Mouse (Mus musculus) C2C12 (cell line): ENCODE measurements around the gene Dhx9. TPM values are rescaled to one million over a fixed set of nuclear protein-coding genes. Genes with fewer than 3 reads are reported as not detected.

Experiments used
- H3K27me3 ChIP-seq: one replicate; pipeline ENCODE4 v1.6.1; 2011; ENCODE audit not compliant: control insufficient read depth, insufficient read depth, insufficient read length
- H3K36me3 ChIP-seq: one replicate; pipeline ENCODE4 v1.6.1; 2011; ENCODE audit not compliant: control insufficient read depth, insufficient read depth
- H3K4me3 ChIP-seq: one replicate; pipeline ENCODE4 v1.5.1; 2011; ENCODE audit warnings: mild to moderate bottlenecking, control low read depth; ENCODE audit not compliant: poor library complexity, insufficient read depth, severe bottlenecking
- H3K79me2 ChIP-seq: one replicate; pipeline ENCODE4 v1.6.1; 2011; ENCODE audit not compliant: control insufficient read depth, insufficient read depth
- H3K79me3 ChIP-seq: one replicate; pipeline ENCODE4 v1.6.1; 2011; ENCODE audit warnings: low read depth, control low read depth
- H3ac ChIP-seq: one replicate; pipeline ENCODE3; 2011; ENCODE audit warnings: low read depth; ENCODE audit not compliant: control insufficient read depth, insufficient read length
- CEBPB ChIP-seq: IDR thresholded peaks from one replicate; pipeline ENCODE4 v1.6.1; 2011; ENCODE audit warnings: low read depth, mild to moderate bottlenecking, control low read depth, moderate library complexity
- CTCF ChIP-seq: IDR thresholded peaks from one replicate; pipeline ENCODE4 v1.5.1; 2011; ENCODE audit not compliant: control insufficient read depth, insufficient read depth, insufficient read length
- FOSL1 ChIP-seq: IDR thresholded peaks from one replicate; pipeline ENCODE4 v1.8.0; 2011; ENCODE audit warnings: mild to moderate bottlenecking, low read length; ENCODE audit not compliant: poor library complexity, insufficient read depth, severe bottlenecking
- MAX ChIP-seq: IDR thresholded peaks from one replicate; pipeline ENCODE4 v1.6.1; 2011; ENCODE audit warnings: mild to moderate bottlenecking, control low read depth
- MYOD1 ChIP-seq: IDR thresholded peaks from one replicate; pipeline ENCODE4 v1.6.1; 2011; ENCODE audit warnings: low read depth; ENCODE audit not compliant: control insufficient read depth, insufficient read length
- MYOG ChIP-seq: IDR thresholded peaks from one replicate; pipeline ENCODE4 v1.6.1; 2011; ENCODE audit not compliant: control insufficient read depth, insufficient read length; ENCODE audit errors: extremely low read depth
- USF1 ChIP-seq: IDR thresholded peaks from one replicate; pipeline ENCODE4 v1.6.1; 2011; ENCODE audit warnings: low read depth, mild to moderate bottlenecking, control low read depth, moderate library complexity
- polyA plus RNA-seq: library from polyadenylated mRNA; unstranded; fragments of >200 nt; fragmentation: generic; extraction: Trizol; gene quantifications from one replicate; pipeline ENCODE4 v1.2.1, GENCODE M21; 2012; ENCODE audit warnings: missing spikeins

The Dhx9 gene
- polyA plus RNA-seq, 1 experiment = 53.1 TPM

- Histone ChIP-seq H3K79me2 (no peaks in the 10 kb centered on the region), H3K27me3 (no peaks in the 10 kb centered on the region), H3K36me3 (no peaks in the 10 kb centered on the region), H3K79me3 (no peaks in the 10 kb centered on the region), H3K4me3 (no peak overlapping the region), H3ac (no peak overlapping the region)
- TF ChIP-seq CEBPB (no peak), CTCF (no peak), FOSL1 (no peak), MYOG (no peak)
Measured at GRCm38 (mm10) chr1:153433851-153434589, 53.4 kb downstream of the Dhx9 start.

GRCm38 (mm10) chr1:153432329-153432728, 55.1 kb downstream of the Dhx9 start:
- TF ChIP-seq CEBPB = no peak
- TF ChIP-seq MYOG = no peak
- no peak for TF ChIP-seq MYOD1
- TF ChIP-seq USF1 = no peak
- TF ChIP-seq CTCF = no peak
- no peak for TF ChIP-seq FOSL1
- no peak for TF ChIP-seq MAX
- Histone ChIP-seq H3K36me3 (no peaks in the 10 kb centered on the region), H3K4me3 (no peak overlapping the region), H3K79me2 (no peaks in the 10 kb centered on the region), H3K27me3 (peaks cover 5% of the 10 kb centered on the region), H3ac (no peak overlapping the region), H3K79me3 (no peaks in the 10 kb centered on the region)

GRCm38 (mm10) chr1:153431701-153432100, 55.8 kb downstream of the Dhx9 start:
- TF ChIP-seq CTCF = no peak
- no peak for TF ChIP-seq MYOG
- TF ChIP-seq USF1 = no peak
- no peak for TF ChIP-seq CEBPB
- TF ChIP-seq MAX = no peak
- TF ChIP-seq MYOD1 = no peak
- TF ChIP-seq FOSL1 = no peak
- Histone ChIP-seq H3ac (no peak overlapping the region), H3K4me3 (no peak overlapping the region), H3K27me3 (peaks cover 5% of the 10 kb centered on the region), H3K79me2 (no peaks in the 10 kb centered on the region), H3K36me3 (no peaks in the 10 kb centered on the region), H3K79me3 (no peaks in the 10 kb centered on the region)

GRCm38 (mm10) chr1:153431158-153431557, 56.3 kb downstream of the Dhx9 start:
- Histone ChIP-seq H3K79me2 (no peaks in the 10 kb centered on the region), H3K36me3 (no peaks in the 10 kb centered on the region), H3K27me3 (peaks cover 5% of the 10 kb centered on the region), H3ac (no peak overlapping the region), H3K79me3 (no peaks in the 10 kb centered on the region), H3K4me3 (no peak overlapping the region)
- TF ChIP-seq FOSL1 (no peak), MAX (no peak), USF1 (no peak), MYOG (no peak), CTCF (no peak), CEBPB (no peak), MYOD1 (no peak)

- TF ChIP-seq USF1 = no peak
- no peak for TF ChIP-seq MYOG
- TF ChIP-seq MAX = no peak
- no peaks in the 10 kb centered on the region for H3K36me3 ChIP-seq
- no peaks in the 10 kb centered on the region for H3K79me3 ChIP-seq
- H3K4me3 ChIP-seq = no peak within 1 kb of the TSS
- no peaks in the 10 kb centered on the region for H3K79me2 ChIP-seq
- peaks cover 5% of the 10 kb centered on the region for H3K27me3 ChIP-seq
- H3ac ChIP-seq = no peak within 1 kb of the TSS
Measured at GRCm38 (mm10) chr1:153424770-153425584, 62.5 kb downstream of the Dhx9 start, which contains the start of gene Shcbp1l. Gene Shcbp1l, plus strand, starts transcription at chr1:153425162.
